Mouse (Mus musculus) cortical plate, adult 2 months (tissue): ENCODE results near the gene Mllt3.

Source experiments
- CTCF ChIP-seq: fragments of 200-500 bp; IDR thresholded peaks from 2 replicates; pipeline ENCODE4 v1.5.1; 2011; ENCODE audit warnings: mild to moderate bottlenecking, control low read depth, low read length; ENCODE audit not compliant: insufficient read depth; ENCODE audit errors: extremely low read depth
- POLR2A ChIP-seq: fragments of 200-500 bp; IDR thresholded peaks from 2 replicates; pipeline ENCODE4 v1.6.1; 2011; ENCODE audit warnings: mild to moderate bottlenecking, low read length, control low read depth; ENCODE audit not compliant: insufficient read depth; ENCODE audit errors: extremely low read depth

DNA sequence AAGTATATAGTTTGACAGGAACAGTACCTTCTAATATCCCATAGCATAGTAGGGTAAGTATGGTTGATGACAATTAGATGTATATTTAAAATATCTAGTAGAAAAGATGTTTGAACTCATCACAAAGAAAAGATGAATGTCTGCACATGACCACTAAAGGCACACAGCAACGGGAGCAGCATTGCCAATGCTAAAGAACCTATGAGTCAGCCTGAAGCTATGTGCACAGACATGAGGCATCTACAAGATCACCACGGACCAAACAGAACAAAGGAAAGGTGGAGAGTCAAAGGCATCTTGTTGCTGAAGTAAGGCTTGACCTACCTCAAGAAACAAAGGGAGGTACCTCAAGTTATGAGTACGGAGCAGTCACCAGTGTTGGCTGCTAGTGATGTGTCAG lies 212.3 kb downstream of the Mllt3 start:
- TF ChIP-seq POLR2A: no peak
- no peak for TF ChIP-seq CTCF
